Mouse (Mus musculus) stomach, embryonic 16.5 days (tissue): ENCODE measurements around the gene Srsf10. TPM values are rescaled to one million over a fixed set of nuclear protein-coding genes. Genes with fewer than 3 reads are reported as not detected.

Source experiments
- ATAC-seq: fragments of 200-750 bp; cut with Nextera tagmentation; 2 replicates; pipeline ENCODE4 v1.8.0; 2017; ENCODE audit warnings: moderate number of reproducible peaks, moderate TSS enrichment; ENCODE audit not compliant: insufficient read depth, low FRiP score
- H3K27ac ChIP-seq: fragments of 300-500 bp; sonication (generic); 2 replicates; pipeline ENCODE4 v1.5.1; 2014; ENCODE audit warnings: low read length
- H3K27me3 ChIP-seq: fragments of 300-500 bp; sonication (generic); 2 replicates; pipeline ENCODE4 v1.6.1; 2014; ENCODE audit warnings: low read length, control low read depth, mixed read lengths; ENCODE audit not compliant: control insufficient read depth, insufficient read depth
- H3K36me3 ChIP-seq: fragments of 300-500 bp; sonication (generic); 2 replicates; pipeline ENCODE4 v1.6.1; 2014; ENCODE audit warnings: low read length; ENCODE audit not compliant: control insufficient read depth, insufficient read depth
- H3K4me1 ChIP-seq: fragments of 300-500 bp; sonication (generic); 2 replicates; pipeline ENCODE4 v1.6.1; 2014; ENCODE audit warnings: low read length, control low read depth, mixed read lengths; ENCODE audit not compliant: control insufficient read depth, insufficient read depth
- H3K4me2 ChIP-seq: fragments of 300-500 bp; sonication (generic); 2 replicates; pipeline ENCODE4 v1.6.1; 2014; ENCODE audit warnings: low read depth, low read length, mixed read lengths
- H3K4me3 ChIP-seq: fragments of 300-500 bp; sonication (generic); replicated peaks from 2 replicates; pipeline ENCODE4 v1.5.1; 2014; ENCODE audit warnings: mild to moderate bottlenecking, low read length
- H3K9ac ChIP-seq: fragments of 300-500 bp; sonication (generic); 2 replicates; pipeline ENCODE4 v1.6.1; 2014; ENCODE audit warnings: low read length
- H3K9me3 ChIP-seq: fragments of 300-500 bp; sonication (generic); replicated peaks from 2 replicates; pipeline ENCODE4 v1.6.1; 2016; ENCODE audit warnings: low read length, control low read depth; ENCODE audit not compliant: control insufficient read depth
- WGBS: fragments of 180-500 bp; shearing (Covaris S2); extraction: QIAGEN DNeasy Blood & Tissue Kit; methylation state at CpG from one replicate; pipeline ENCODE4 v1.1.7; 2014; 5-methylcytosine and 5-hydroxymethylcytosine counted together
- polyA plus RNA-seq: library from polyadenylated mRNA; unstranded; fragments of >200 nt; fragmentation: Nextera tagmentation; extraction: Ambion mirVana; gene quantifications from 2 replicates; pipeline ENCODE4 v1.2.1, GENCODE M21; 2015

The Srsf10 gene
- polyA plus RNA-seq, 1 experiment from 2014 or later = 199 TPM

- Histone ChIP-seq H3K36me3 (no peaks in the 10 kb centered on the region), H3K4me1 (peaks cover 11% of the 10 kb centered on the region), H3K4me3 (no peak overlapping the region), H3K4me2 (no peak overlapping the region), H3K9me3 (no peaks in the 10 kb centered on the region), H3K27me3 (no peaks in the 10 kb centered on the region), H3K27ac (no peak overlapping the region), H3K9ac (no peak overlapping the region)
- no peak for ATAC-seq
- WGBS = 65% methylated on average over 11 of the region's 11 CpGs
Observed at GRCm38 (mm10) chr4:135832070-135832469, 23.5 kb upstream of the Srsf10 start.

GRCm38 (mm10) chr4:135833301-135834123 is 22.0 kb upstream of the Srsf10 start:
- Histone ChIP-seq H3K27ac (no peak overlapping the region), H3K36me3 (no peaks in the 10 kb centered on the region), H3K9ac (no peak overlapping the region), H3K9me3 (no peaks in the 10 kb centered on the region), H3K4me3 (no peak overlapping the region), H3K27me3 (no peaks in the 10 kb centered on the region), H3K4me2 (no peak overlapping the region), H3K4me1 (peaks cover 7% of the 10 kb centered on the region)
- 45% methylated on average over 12 of the region's 12 CpGs for WGBS
- ATAC-seq = 0 out of 2 replicates have a peak, but pooled peaks have one; percentile 31

GRCm38 (mm10) chr4:135834124-135834717 is 21.3 kb upstream of the Srsf10 start:
- no peak for ATAC-seq
- no peak overlapping the region for H3K9ac ChIP-seq
- WGBS = 81% methylated on average over 8 of the region's 8 CpGs
- H3K4me2 ChIP-seq = no peak overlapping the region
- H3K27me3 ChIP-seq = no peaks in the 10 kb centered on the region
- H3K4me1 ChIP-seq = peaks cover 2% of the 10 kb centered on the region; the same call in 1 of the 2 replicates
- H3K36me3 ChIP-seq = no peaks in the 10 kb centered on the region
- no peaks in the 10 kb centered on the region for H3K9me3 ChIP-seq
- no peak overlapping the region for H3K27ac ChIP-seq
- no peak overlapping the region for H3K4me3 ChIP-seq

- H3K27ac ChIP-seq = no peak overlapping the region
- no peaks in the 10 kb centered on the region for H3K27me3 ChIP-seq
- no peak for ATAC-seq
- H3K9ac ChIP-seq = no peak overlapping the region
- no peaks in the 10 kb centered on the region for H3K9me3 ChIP-seq
- WGBS = 73% methylated on average over 3 of the region's 3 CpGs
- H3K4me2 ChIP-seq = no peak overlapping the region
- no peak overlapping the region for H3K4me3 ChIP-seq
- H3K4me1 ChIP-seq = no peaks in the 10 kb centered on the region
- H3K36me3 ChIP-seq = no peaks in the 10 kb centered on the region
Observed at GRCm38 (mm10) chr4:135838925-135839292, 16.6 kb upstream of the Srsf10 start.

- Histone ChIP-seq H3K27me3 (no peaks in the 10 kb centered on the region), H3K4me1 (no peaks in the 10 kb centered on the region), H3K9me3 (no peaks in the 10 kb centered on the region), H3K4me2 (no peak overlapping the region), H3K9ac (no peak overlapping the region), H3K36me3 (no peaks in the 10 kb centered on the region), H3K4me3 (no peak overlapping the region), H3K27ac (no peak overlapping the region)
- 61% methylated on average over 21 of the region's 21 CpGs for WGBS
- ATAC-seq = no peak
Observed at GRCm38 (mm10) chr4:135839293-135840011, 16.1 kb upstream of the Srsf10 start.

- 72% methylated on average over 6 of the region's 6 CpGs for WGBS
- Histone ChIP-seq H3K9ac (no peak overlapping the region), H3K4me2 (no peak overlapping the region), H3K4me3 (no peak overlapping the region), H3K9me3 (0 out of 2 replicates have a peak, but pooled peaks cover 5% of the 10 kb centered on the region), H3K36me3 (no peaks in the 10 kb centered on the region), H3K27me3 (no peaks in the 10 kb centered on the region), H3K27ac (peak overlapping the region; percentile 53; the same call in 1 of the 2 replicates), H3K4me1 (no peaks in the 10 kb centered on the region)
- no peak for ATAC-seq
Observed at GRCm38 (mm10) chr4:135844400-135844799, 11.1 kb upstream of the Srsf10 start.

GRCm38 (mm10) chr4:135847581-135847980 is 8.0 kb upstream of the Srsf10 start:
- ATAC-seq = no peak
- H3K36me3 ChIP-seq = no peaks in the 10 kb centered on the region
- WGBS = 54% methylated on average over 5 of the region's 5 CpGs

GRCm38 (mm10) chr4:135850411-135851095 is 5.0 kb upstream of the Srsf10 start:
- WGBS = 43% methylated on average over 13 of the region's 13 CpGs
- H3K27ac ChIP-seq = no peak overlapping the region
- no peak overlapping the region for H3K4me3 ChIP-seq
- peaks cover 9% of the 10 kb centered on the region; the same call in 1 of the 2 replicates for H3K4me1 ChIP-seq
- H3K36me3 ChIP-seq = no peaks in the 10 kb centered on the region
- no peak overlapping the region for H3K4me2 ChIP-seq
- ATAC-seq = no peak
- peak overlapping the region; percentile 47 for H3K9ac ChIP-seq
- H3K27me3 ChIP-seq = no peaks in the 10 kb centered on the region
- H3K9me3 ChIP-seq = no peaks in the 10 kb centered on the region

More at GRCm38 (mm10) chr4:135847581-135847980, 8.0 kb upstream of the Srsf10 start:
- Histone ChIP-seq H3K4me2 (no peak overlapping the region), H3K4me1 (peaks cover 6% of the 10 kb centered on the region; the same call in 1 of the 2 replicates), H3K9me3 (0 out of 2 replicates have a peak, but pooled peaks cover 5% of the 10 kb centered on the region), H3K27ac (no peak overlapping the region), H3K9ac (peak overlapping the region; percentile 50), H3K27me3 (no peaks in the 10 kb centered on the region), H3K4me3 (no peak overlapping the region)
